ENCODE assay signal across 22 mouse cellular contexts in genomic region chr13:90032523-90032922, GRCm38 (mm10). TPM values are rescaled to one million over a fixed set of nuclear protein-coding genes. Genes with fewer than 3 reads are reported as not detected.
DNase-seq lines count a peak whose midpoint lies in the region; ATAC-seq and TF ChIP-seq lines count a peak whose summit lies in the region.
"Had no signal": no experiment of that assay in that cellular context is flagged by ENCODE, and none has a peak within 500 bp of the region (broad histone marks: within the 10 kb centered on the region; RNA-seq: fewer than 3 reads in every experiment).

No protein-coding gene starts in this region.

- intact Hi-C loops in heart, postnatal 10 days (cut with DNase I) = no loop called here
- intact Hi-C loops in left cerebral cortex, postnatal 4 days (cut with DNase I) = no loop called here

- H3K4me3 ChIP-seq in heart, embryonic 16.5 days (ENCODE audit: low read length) = no peak overlapping the region
- no peak overlapping the region for H3K4me3 ChIP-seq in midbrain, embryonic 11.5 days (ENCODE audit: low read depth, low read length)
- no peak overlapping the region for H3K4me3 ChIP-seq in midbrain, embryonic 14.5 days (replicated peaks; ENCODE audit: low read depth, low read length)
- no peak overlapping the region for H3K4me3 ChIP-seq in forebrain, postnatal 0 days (ENCODE audit: low read depth, low read length)
- H3K4me3 ChIP-seq: embryonic facial prominence, embryonic 12.5 days; erythroblast, embryonic 14.5 days; heart, adult 2 months; limb, embryonic 13.5 days; liver, embryonic 13.5 days; megakaryocyte, embryonic 14.5 days had no signal

- no peaks in the 10 kb centered on the region for H3K9me3 ChIP-seq in heart, embryonic 16.5 days (replicated peaks; ENCODE audit: control insufficient read depth, low read length)
- H3K9me3 ChIP-seq in midbrain, embryonic 11.5 days (ENCODE audit: control insufficient read depth, low read length) = no peaks in the 10 kb centered on the region
- no peaks in the 10 kb centered on the region for H3K9me3 ChIP-seq in midbrain, embryonic 14.5 days (ENCODE audit: control insufficient read depth, low read length)
- no peaks in the 10 kb centered on the region for H3K9me3 ChIP-seq in forebrain, postnatal 0 days (ENCODE audit: low read length)
- H3K9me3 ChIP-seq: embryonic facial prominence, embryonic 12.5 days; limb, embryonic 13.5 days; liver, embryonic 13.5 days; megakaryocyte, embryonic 14.5 days had no signal

- WGBS in heart, embryonic 16.5 days = 40% methylated on average over 2 of the region's 2 CpGs
- WGBS in midbrain, embryonic 11.5 days = 14% methylated on average over 2 of the region's 2 CpGs
- WGBS in midbrain, embryonic 14.5 days = 32% methylated on average over 2 of the region's 2 CpGs
- 10% methylated on average over 2 of the region's 2 CpGs for WGBS in forebrain, postnatal 0 days

- 0 out of 2 replicates have a peak overlapping the region, but pooled peaks have one; percentile 6 for H3K4me2 ChIP-seq in heart, embryonic 16.5 days (ENCODE audit: low read depth, low read length)
- H3K4me2 ChIP-seq in midbrain, embryonic 11.5 days = no peak overlapping the region
- H3K4me2 ChIP-seq in midbrain, embryonic 14.5 days (ENCODE audit: low read length) = no peak overlapping the region
- H3K4me2 ChIP-seq in forebrain, postnatal 0 days (ENCODE audit: low read depth) = no peak overlapping the region
- H3K4me2 ChIP-seq: embryonic facial prominence, embryonic 12.5 days; limb, embryonic 13.5 days; liver, embryonic 13.5 days had no signal

- no peak overlapping the region for H3K27ac ChIP-seq in heart, embryonic 16.5 days (ENCODE audit: low read length)
- peak overlapping the region; percentile 11; the same call in 1 of the 2 replicates for H3K27ac ChIP-seq in midbrain, embryonic 11.5 days (ENCODE audit: low read depth, low read length)
- H3K27ac ChIP-seq in midbrain, embryonic 14.5 days (replicated peaks; ENCODE audit: low read depth, low read length) = no peak overlapping the region
- H3K27ac ChIP-seq in forebrain, postnatal 0 days (ENCODE audit: low read depth, low read length) = no peak overlapping the region
- H3K27ac ChIP-seq: embryonic facial prominence, embryonic 12.5 days; heart, adult 2 months; limb, embryonic 13.5 days; liver, embryonic 13.5 days had no signal

- TF ChIP-seq CTCF in forebrain, postnatal 0 days (IDR thresholded peaks at IDR 0.05; ENCODE audit: low read depth) = no peak

- ATAC-seq in heart, embryonic 16.5 days (replicated peaks; ENCODE audit: extremely low read depth, insufficient read depth, low FRiP score) = no peak
- ATAC-seq in midbrain, embryonic 11.5 days (ENCODE audit: low FRiP score) = no peak; the same call in 1 of the 2 replicates
- ATAC-seq in midbrain, embryonic 14.5 days (ENCODE audit: low FRiP score, low TSS enrichment) = no peak
- ATAC-seq in forebrain, postnatal 0 days = peak; percentile 45
- ATAC-seq: hindbrain, embryonic 16.5 days; intestine, postnatal 0 days had no signal

- no peaks in the 10 kb centered on the region for H3K27me3 ChIP-seq in heart, embryonic 16.5 days (ENCODE audit: control insufficient read depth, insufficient read depth, low read length)
- no peaks in the 10 kb centered on the region for H3K27me3 ChIP-seq in midbrain, embryonic 11.5 days (ENCODE audit: control insufficient read depth, insufficient read depth, low read length)
- no peaks in the 10 kb centered on the region for H3K27me3 ChIP-seq in midbrain, embryonic 14.5 days (ENCODE audit: control insufficient read depth, insufficient read depth, low read length)
- H3K27me3 ChIP-seq in forebrain, postnatal 0 days (ENCODE audit: insufficient read depth, low read length) = no peaks in the 10 kb centered on the region
- H3K27me3 ChIP-seq: embryonic facial prominence, embryonic 12.5 days; limb, embryonic 13.5 days; liver, embryonic 13.5 days; megakaryocyte, embryonic 14.5 days had no signal

- no peaks in the 10 kb centered on the region for H3K36me3 ChIP-seq in heart, embryonic 16.5 days (ENCODE audit: control insufficient read depth, insufficient read depth)
- no peaks in the 10 kb centered on the region for H3K36me3 ChIP-seq in midbrain, embryonic 11.5 days (ENCODE audit: control insufficient read depth, insufficient read depth, low read length)
- no peaks in the 10 kb centered on the region for H3K36me3 ChIP-seq in midbrain, embryonic 14.5 days (ENCODE audit: control insufficient read depth, insufficient read depth, low read length)
- H3K36me3 ChIP-seq in forebrain, postnatal 0 days (ENCODE audit: insufficient read depth) = no peaks in the 10 kb centered on the region
- H3K36me3 ChIP-seq: embryonic facial prominence, embryonic 12.5 days; limb, embryonic 13.5 days; liver, embryonic 13.5 days had no signal

- DNase-seq in heart, postnatal 10 days = no peak
- DNase-seq in midbrain, embryonic 11.5 days (ENCODE audit: low spot score, missing footprints) = no peak
- no peak for DNase-seq in midbrain, embryonic 14.5 days
- DNase-seq in brain, adult 2 months (ENCODE audit: low read depth, low spot score) = peak; percentile 50
- DNase-seq in forebrain, postnatal 0 days = peak; percentile 24
- no peak for DNase-seq in testis, postnatal 14 days (ENCODE audit: low spot score)
- DNase-seq in left cerebral cortex, postnatal 4 days = no peak
- DNase-seq: adrenal gland, postnatal 36 days; cerebellum, adult 8-10 months; gastrocnemius, postnatal 25 days; heart, adult 2 months; heart, postnatal 4 days; liver, embryonic 13.5 days; right cerebral cortex, postnatal 25 days; thymus, adult 2 months had no signal

- H3K9ac ChIP-seq in heart, embryonic 16.5 days (ENCODE audit: low read length) = no peak overlapping the region
- H3K9ac ChIP-seq in midbrain, embryonic 11.5 days (ENCODE audit: low read length) = no peak overlapping the region
- H3K9ac ChIP-seq in midbrain, embryonic 14.5 days (replicated peaks; ENCODE audit: low read length) = no peak overlapping the region
- H3K9ac ChIP-seq in forebrain, postnatal 0 days = no peak overlapping the region
- H3K9ac ChIP-seq: embryonic facial prominence, embryonic 12.5 days; limb, embryonic 13.5 days; liver, embryonic 13.5 days had no signal

- no peaks in the 10 kb centered on the region for H3K4me1 ChIP-seq in heart, embryonic 16.5 days (ENCODE audit: control insufficient read depth, insufficient read depth, low read length)
- H3K4me1 ChIP-seq in midbrain, embryonic 11.5 days (ENCODE audit: control insufficient read depth, insufficient read depth, low read length) = no peaks in the 10 kb centered on the region
- no peaks in the 10 kb centered on the region for H3K4me1 ChIP-seq in midbrain, embryonic 14.5 days (ENCODE audit: control insufficient read depth, insufficient read depth, low read length)
- no peaks in the 10 kb centered on the region for H3K4me1 ChIP-seq in forebrain, postnatal 0 days (ENCODE audit: insufficient read depth)
- H3K4me1 ChIP-seq: limb, embryonic 13.5 days; liver, embryonic 13.5 days had no signal

RNA-seq across cellular contexts. Expression of gene Tmem167, which starts 56.4 kb away (rescaled TPM):
- 28.4 and 31.0 TPM in 2 replicates for polyA plus RNA-seq in heart, embryonic 16.5 days (2015; fragmentation: Nextera tagmentation; extraction: Ambion mirVana)
- total RNA-seq in heart, postnatal 10 days (2021) = 10 to 100 TPM; 12.9 to 14.2 TPM
- 61.6 and 64.0 TPM in 2 replicates for polyA plus RNA-seq in midbrain, embryonic 11.5 days (2014; fragmentation: Nextera tagmentation; extraction: Ambion mirVana)
- 49.4 and 57.2 TPM in 2 replicates for polyA plus RNA-seq in midbrain, embryonic 14.5 days (2014; fragmentation: Nextera tagmentation; extraction: Ambion mirVana)
- total RNA-seq in forebrain, postnatal 0 days (2014; rRNA removed) = 38.1 and 38.6 TPM in 2 replicates
- 30.9 and 33.8 TPM in 2 replicates for polyA plus RNA-seq in forebrain, postnatal 0 days (2015; fragmentation: Nextera tagmentation; extraction: Ambion mirVana)
- total RNA-seq in left cerebral cortex, postnatal 4 days (2021) = 10 to 100 TPM; 34.8 to 38.9 TPM

RNA-seq across cellular contexts. Expression of gene Xrcc4, which starts 56.9 kb away (rescaled TPM):
- polyA plus RNA-seq in heart, embryonic 16.5 days (2015; fragmentation: Nextera tagmentation; extraction: Ambion mirVana) = 17.4 TPM in 2 replicates
- 10 to 100 TPM; 11.4 to 13.1 TPM for total RNA-seq in heart, postnatal 10 days (2021)
- 12.0 and 12.8 TPM in 2 replicates for polyA plus RNA-seq in midbrain, embryonic 11.5 days (2014; fragmentation: Nextera tagmentation; extraction: Ambion mirVana)
- 15.0 and 15.6 TPM in 2 replicates for polyA plus RNA-seq in midbrain, embryonic 14.5 days (2014; fragmentation: Nextera tagmentation; extraction: Ambion mirVana)
- total RNA-seq in forebrain, postnatal 0 days (2014; rRNA removed) = 19.3 and 24.0 TPM in 2 replicates
- 17.2 and 19.0 TPM in 2 replicates for polyA plus RNA-seq in forebrain, postnatal 0 days (2015; fragmentation: Nextera tagmentation; extraction: Ambion mirVana)
- total RNA-seq in left cerebral cortex, postnatal 4 days (2021) = 10 to 100 TPM; 12.4 to 17.7 TPM

Comparison
In these comparisons a context has a peak if more than half of its experiments do, and no peak if none do; other contexts are left out.
1. DNase-seq: peak in brain, adult 2 months (single experiment) and forebrain, postnatal 0 days (single experiment); none in heart, postnatal 10 days (0 of 2), midbrain, embryonic 11.5 days (single experiment), midbrain, embryonic 14.5 days (single experiment), testis, postnatal 14 days (single experiment) and left cerebral cortex, postnatal 4 days (single experiment).